Mouse (Mus musculus): ENCODE results near the gene Cp. TPM values are rescaled to one million over a fixed set of nuclear protein-coding genes. Genes with fewer than 3 reads are reported as not detected.
"Not testable (repeated sequence)": the region's sequence is repeated elsewhere in the genome, so short reads cannot be mapped to it uniquely, and the experiment has no call there.

Cp gene
- polyA plus RNA-seq, 1 experiment from 2014 or later = 4.1 TPM

DNA sequence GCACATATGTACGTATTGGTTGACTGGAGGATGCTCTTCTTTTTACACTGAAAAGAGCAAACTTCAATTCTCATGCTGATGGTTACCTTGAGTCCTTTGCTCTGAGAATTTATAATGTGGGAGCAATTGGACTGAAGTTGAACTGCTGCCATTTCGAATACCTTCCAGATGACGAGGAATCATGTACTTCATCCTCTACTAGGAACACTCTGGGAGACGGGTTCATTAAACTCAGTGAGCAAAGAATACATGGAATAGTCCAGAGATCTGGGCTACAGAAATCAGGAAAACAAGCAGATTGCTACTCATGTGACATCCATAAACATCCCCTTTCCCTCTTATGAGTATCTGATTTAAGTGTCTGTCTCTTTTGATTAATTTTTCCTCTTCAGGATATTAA is 79.2 kb downstream of the Cp start:
- no peak overlapping the region for H3K4me3 ChIP-seq (replicated peaks; ENCODE audit: low read length)
- 75% methylated on average over 4 of the region's 4 CpGs for WGBS
- no peaks in the 10 kb centered on the region for H3K27me3 ChIP-seq (replicated peaks; ENCODE audit: control insufficient read depth, insufficient read depth, low read length)
- H3K4me2 ChIP-seq (ENCODE audit: low read length) = no peak overlapping the region
- ATAC-seq = no peak
- H3K4me1 ChIP-seq (replicated peaks; ENCODE audit: control insufficient read depth, insufficient read depth, low read length) = peaks cover 13% of the 10 kb centered on the region
- no peaks in the 10 kb centered on the region for H3K9me3 ChIP-seq (ENCODE audit: control insufficient read depth, low read length)
- H3K9ac ChIP-seq (replicated peaks; ENCODE audit: low read depth, low read length) = no peak overlapping the region
- H3K27ac ChIP-seq (ENCODE audit: low read length) = no peak overlapping the region
- no peaks in the 10 kb centered on the region for H3K36me3 ChIP-seq (ENCODE audit: control insufficient read depth, insufficient read depth)

GRCm38 (mm10) chr3:20041461-20041860 is 84.6 kb downstream of the Cp start:
- not testable (repeated sequence) for H3K4me3 ChIP-seq (replicated peaks; ENCODE audit: low read length); ATAC-seq; H3K9me3 ChIP-seq (ENCODE audit: control insufficient read depth, low read length); H3K27me3 ChIP-seq (replicated peaks; ENCODE audit: control insufficient read depth, insufficient read depth, low read length); H3K4me2 ChIP-seq (ENCODE audit: low read length); H3K36me3 ChIP-seq (ENCODE audit: control insufficient read depth, insufficient read depth); H3K9ac ChIP-seq (replicated peaks; ENCODE audit: low read depth, low read length); H3K4me1 ChIP-seq (replicated peaks; ENCODE audit: control insufficient read depth, insufficient read depth, low read length); H3K27ac ChIP-seq (ENCODE audit: low read length)
- WGBS = 94% methylated on average over 7 of the region's 7 CpGs

- WGBS = 49% methylated on average over 3 of the region's 3 CpGs
These were observed 87.9 kb downstream of the Cp start for GRCm38 (mm10) chr3:20044736-20045135.

GRCm38 (mm10) chr3:20057306-20058196 is 100.7 kb downstream of the Cp start, which contains the start of gene Hltf:
Hltf (plus strand) TSS chr3:20057811.
- Histone ChIP-seq H3K9ac (replicated peaks; ENCODE audit: low read depth, low read length) (peak within 1 kb of the TSS; percentile 80), H3K4me1 (replicated peaks; ENCODE audit: control insufficient read depth, insufficient read depth, low read length) (peaks cover 10% of the 10 kb centered on the region), H3K27ac (ENCODE audit: low read length) (peak within 1 kb of the TSS; percentile 77), H3K36me3 (ENCODE audit: control insufficient read depth, insufficient read depth) (0 out of 2 replicates have a peak, but pooled peaks cover 3% of the 10 kb centered on the region), H3K27me3 (replicated peaks; ENCODE audit: control insufficient read depth, insufficient read depth, low read length) (no peaks in the 10 kb centered on the region), H3K4me2 (ENCODE audit: low read length) (peak within 1 kb of the TSS; percentile 65), H3K9me3 (ENCODE audit: control insufficient read depth, low read length) (no peaks in the 10 kb centered on the region), H3K4me3 (replicated peaks; ENCODE audit: low read length) (peak within 1 kb of the TSS; percentile 79)
- ATAC-seq = peak; percentile 100
- under 1% methylated on average over 49 of the region's 54 CpGs for WGBS

More at GRCm38 (mm10) chr3:20044736-20045135, 87.9 kb downstream of the Cp start:
- not testable (repeated sequence) for ATAC-seq; H3K4me1 ChIP-seq (replicated peaks; ENCODE audit: control insufficient read depth, insufficient read depth, low read length); H3K9me3 ChIP-seq (ENCODE audit: control insufficient read depth, low read length); H3K27me3 ChIP-seq (replicated peaks; ENCODE audit: control insufficient read depth, insufficient read depth, low read length); H3K27ac ChIP-seq (ENCODE audit: low read length); H3K4me3 ChIP-seq (replicated peaks; ENCODE audit: low read length); H3K36me3 ChIP-seq (ENCODE audit: control insufficient read depth, insufficient read depth); H3K4me2 ChIP-seq (ENCODE audit: low read length); H3K9ac ChIP-seq (replicated peaks; ENCODE audit: low read depth, low read length)

DNA sequence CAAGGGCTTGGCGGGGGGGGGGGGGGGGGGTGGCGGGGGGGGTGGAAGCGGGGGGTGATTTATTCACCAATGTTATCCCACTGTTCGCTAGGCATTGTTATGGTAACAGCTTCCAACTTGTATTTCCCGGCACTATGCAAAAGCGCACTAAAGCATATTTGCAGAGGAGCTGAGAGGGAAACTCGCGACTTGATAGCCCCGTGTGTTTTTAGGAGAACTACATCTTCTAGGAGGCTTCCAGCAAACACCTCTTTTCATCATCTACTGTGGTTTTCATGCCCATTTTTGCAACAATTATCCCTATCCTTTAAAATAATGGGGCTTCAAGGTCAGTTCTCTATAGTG is 101.3 kb downstream of the Cp start:
- Histone ChIP-seq H3K36me3 (ENCODE audit: control insufficient read depth, insufficient read depth) (0 out of 2 replicates have a peak, but pooled peaks cover 3% of the 10 kb centered on the region), H3K4me1 (replicated peaks; ENCODE audit: control insufficient read depth, insufficient read depth, low read length) (peaks cover 10% of the 10 kb centered on the region), H3K4me2 (ENCODE audit: low read length) (peak overlapping the region; percentile 65), H3K27ac (ENCODE audit: low read length) (no peak overlapping the region), H3K9ac (replicated peaks; ENCODE audit: low read depth, low read length) (peak overlapping the region; percentile 80), H3K27me3 (replicated peaks; ENCODE audit: control insufficient read depth, insufficient read depth, low read length) (no peaks in the 10 kb centered on the region), H3K9me3 (ENCODE audit: control insufficient read depth, low read length) (no peaks in the 10 kb centered on the region), H3K4me3 (replicated peaks; ENCODE audit: low read length) (peak overlapping the region; percentile 79)
- WGBS = under 1% methylated on average over 6 of the region's 9 CpGs
- peak; percentile 35; the same call in 1 of the 2 replicates for ATAC-seq

Other genes starting within 250 kb of the Cp start
- 14.4 and 15.1 TPM in 2 replicates for gene Hps3, start 78.3 kb downstream of the Cp start, polyA plus RNA-seq (2015; fragmentation: Nextera tagmentation; extraction: Ambion mirVana)
- 22.3 and 24.6 TPM in 2 replicates for gene Hltf, start 100.8 kb downstream of the Cp start, polyA plus RNA-seq (2015; fragmentation: Nextera tagmentation; extraction: Ambion mirVana)
- 29.4 and 34.6 TPM in 2 replicates for gene Gyg, start 198.3 kb downstream of the Cp start, polyA plus RNA-seq (2015; fragmentation: Nextera tagmentation; extraction: Ambion mirVana)

Measured in forebrain, embryonic 16.5 days (tissue).